Mouse (Mus musculus) forebrain, postnatal 0 days (tissue): ENCODE measurements at regions not wholly inside any gene's neighbourhood (a gene's known extent, or its start where the extent isn't known, plus 50 kb on each side); places are given as distances from the start of the nearest gene placed in this dataset.
"Not testable (repeated sequence)": the region's sequence is repeated elsewhere in the genome, so short reads cannot be mapped to it uniquely, and the experiment has no call there.

ENCODE experiments used
- ATAC-seq: fragments of 200-750 bp; cut with Nextera tagmentation; 2 replicates; pipeline ENCODE4 v1.8.0; 2017; ENCODE audit warnings: mild to moderate bottlenecking, moderate library complexity
- DNase-seq: peaks from one replicate; pipeline ENCODE4 v3.0.0-alpha.2; 2015
- H3K27ac ChIP-seq: fragments of 300-500 bp; sonication (generic); 2 replicates; pipeline ENCODE4 v1.5.1; 2014; ENCODE audit warnings: low read depth, mild to moderate bottlenecking, antibody characterized with exemption, low read length, moderate library complexity, mixed read lengths
- H3K27me3 ChIP-seq: fragments of 300-500 bp; sonication (generic); 2 replicates; pipeline ENCODE4 v1.6.1; 2014; ENCODE audit warnings: mild to moderate bottlenecking, low read length, mixed read lengths; ENCODE audit not compliant: insufficient read depth
- H3K36me3 ChIP-seq: fragments of 300-500 bp; sonication (generic); 2 replicates; pipeline ENCODE4 v1.6.1; 2014; ENCODE audit warnings: mild to moderate bottlenecking, moderate library complexity; ENCODE audit not compliant: insufficient read depth
- H3K4me1 ChIP-seq: fragments of 300-500 bp; sonication (generic); 2 replicates; pipeline ENCODE4 v1.6.1; 2014; ENCODE audit warnings: antibody characterized with exemption; ENCODE audit not compliant: insufficient read depth
- H3K4me2 ChIP-seq: fragments of 300-500 bp; sonication (generic); 2 replicates; pipeline ENCODE4 v1.6.1; 2014; ENCODE audit warnings: low read depth, mild to moderate bottlenecking, moderate library complexity
- H3K4me3 ChIP-seq: fragments of 300-500 bp; sonication (generic); 2 replicates; pipeline ENCODE4 v1.5.1; 2014; ENCODE audit warnings: low read depth, low read length, mixed read lengths
- H3K9ac ChIP-seq: fragments of 300-500 bp; sonication (generic); 2 replicates; pipeline ENCODE4 v1.6.1; 2014; ENCODE audit warnings: mild to moderate bottlenecking
- H3K9me3 ChIP-seq: fragments of 300-500 bp; sonication (generic); 2 replicates; pipeline ENCODE4 v1.6.1; 2016; ENCODE audit warnings: low read length
- CTCF ChIP-seq: sonication (generic); IDR thresholded peaks from 2 replicates; pipeline ENCODE4 v1.5.1; 2016; ENCODE audit warnings: antibody characterized with exemption, control low read depth, low read depth
- WGBS: fragments of 180-500 bp; shearing (Covaris S2); extraction: QIAGEN DNeasy Blood & Tissue Kit; methylation state at CpG from one replicate; pipeline ENCODE4 v1.1.7; 2014; 5-methylcytosine and 5-hydroxymethylcytosine counted together

GRCm38 (mm10) chr6:70227166-70227565, 564.9 kb downstream of the Rpia start:
- no peak overlapping the region for H3K9ac ChIP-seq
- H3K4me2 ChIP-seq: no peak overlapping the region
- WGBS: 72% methylated on average over 4 of the region's 4 CpGs
- no peak overlapping the region for H3K4me3 ChIP-seq
- DNase-seq (no peak), ATAC-seq (no peak)
- no peaks in the 10 kb centered on the region for H3K36me3 ChIP-seq
- TF ChIP-seq CTCF: no peak
- H3K9me3 ChIP-seq: no peaks in the 10 kb centered on the region
- no peak overlapping the region for H3K27ac ChIP-seq
- H3K4me1 ChIP-seq: no peaks in the 10 kb centered on the region
- no peaks in the 10 kb centered on the region for H3K27me3 ChIP-seq

- not testable (repeated sequence) for H3K4me2 ChIP-seq, DNase-seq, H3K4me1 ChIP-seq, ATAC-seq, H3K27ac ChIP-seq, H3K27me3 ChIP-seq, H3K9me3 ChIP-seq, H3K36me3 ChIP-seq, H3K9ac ChIP-seq, H3K4me3 ChIP-seq
- 81% methylated on average over 2 of the region's 2 CpGs for WGBS
These were observed 575.4 kb downstream of the Rpia start for GRCm38 (mm10) chr6:70216632-70217031.

- not testable (repeated sequence) for H3K27me3 ChIP-seq, H3K9ac ChIP-seq, DNase-seq, H3K27ac ChIP-seq, H3K4me1 ChIP-seq, H3K9me3 ChIP-seq, ATAC-seq, H3K4me2 ChIP-seq, H3K4me3 ChIP-seq, H3K36me3 ChIP-seq
- 87% methylated on average over 3 of the region's 3 CpGs for WGBS
These were observed 576.3 kb downstream of the Rpia start for GRCm38 (mm10) chr6:70215781-70216180.
